Mouse (Mus musculus): Measurements from ENCODE around the gene Slc39a11.

The Slc39a11 gene

GRCm38 (mm10) chr11:113271857-113272256 lies 378.0 kb downstream of the Slc39a11 start:
- DNase-seq = peak; percentile 44

GRCm38 (mm10) chr11:113268831-113269319 lies 381.0 kb downstream of the Slc39a11 start:
- no peak for DNase-seq

- no peak for DNase-seq
Observed at GRCm38 (mm10) chr11:113267516-113268230, 382.2 kb downstream of the Slc39a11 start.

DNA sequence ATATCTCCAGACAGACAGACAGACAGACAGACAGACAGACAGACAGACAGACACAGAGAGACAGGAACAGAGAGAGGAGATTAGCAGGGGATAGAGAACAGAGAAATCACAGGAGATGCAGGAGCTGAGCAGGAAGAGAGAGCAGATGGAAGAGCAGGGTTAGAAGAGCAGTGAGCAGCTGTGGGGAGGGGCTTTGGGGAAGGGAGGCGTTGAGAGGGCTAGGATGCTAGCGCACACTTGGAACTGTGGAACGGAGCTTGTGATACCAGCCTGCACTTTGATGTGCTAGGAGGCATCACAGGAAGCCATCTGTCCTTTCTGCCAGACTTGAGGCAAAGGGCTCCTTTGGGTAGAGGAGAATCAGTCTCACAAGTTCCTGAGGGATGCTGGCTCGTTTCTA lies 383.2 kb downstream of the Slc39a11 start:
- no peak for DNase-seq

- no peak for DNase-seq
Observed at GRCm38 (mm10) chr11:113265567-113265966, 384.3 kb downstream of the Slc39a11 start.

- DNase-seq = no peak
Observed at GRCm38 (mm10) chr11:113263971-113264370, 385.9 kb downstream of the Slc39a11 start.

- no peak for DNase-seq
Observed at GRCm38 (mm10) chr11:113262062-113262461, 387.8 kb downstream of the Slc39a11 start.

DNA sequence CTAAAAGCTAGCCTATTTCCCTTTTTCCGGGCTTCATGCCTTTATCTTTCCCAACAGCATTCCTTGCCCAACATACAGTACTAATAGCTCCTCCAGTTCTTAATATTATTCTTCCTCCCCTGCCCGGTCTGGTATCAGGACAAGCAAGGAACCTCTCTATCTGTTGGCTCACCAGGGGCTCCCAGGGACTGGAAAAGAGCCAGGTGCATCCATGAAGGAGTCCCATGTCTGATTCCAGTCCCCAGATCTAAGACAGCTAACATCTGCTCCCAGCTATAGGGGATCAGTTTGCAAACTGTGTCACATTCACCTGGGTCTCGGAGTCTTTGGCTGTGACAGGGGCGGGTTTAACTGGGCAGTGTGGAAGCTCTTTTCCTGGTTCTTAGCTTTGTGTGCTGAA lies 388.5 kb downstream of the Slc39a11 start:
- no peak for DNase-seq

GRCm38 (mm10) chr11:113259712-113260382 lies 390.0 kb downstream of the Slc39a11 start:
- no peak for DNase-seq

DNA sequence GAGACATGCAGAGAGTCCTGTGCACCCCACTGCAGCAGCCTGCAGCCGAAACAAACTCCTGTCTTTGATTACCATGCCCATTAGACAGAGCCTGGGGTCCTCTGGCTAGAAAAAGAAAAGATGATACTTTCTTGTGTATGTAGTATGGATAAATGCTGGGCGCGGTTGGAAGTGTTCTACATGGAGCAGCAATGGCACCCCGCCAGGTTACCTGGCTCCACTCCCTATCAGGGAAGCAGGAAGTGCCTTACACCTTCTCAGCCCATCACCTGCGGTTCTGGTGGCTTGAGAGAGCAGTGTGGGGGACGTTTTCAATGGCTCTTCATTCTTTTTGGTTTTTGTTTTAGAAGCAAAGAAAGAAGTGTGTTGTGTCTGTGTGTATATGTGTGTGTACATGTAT lies 391.9 kb downstream of the Slc39a11 start:
- no peak for DNase-seq

DNA sequence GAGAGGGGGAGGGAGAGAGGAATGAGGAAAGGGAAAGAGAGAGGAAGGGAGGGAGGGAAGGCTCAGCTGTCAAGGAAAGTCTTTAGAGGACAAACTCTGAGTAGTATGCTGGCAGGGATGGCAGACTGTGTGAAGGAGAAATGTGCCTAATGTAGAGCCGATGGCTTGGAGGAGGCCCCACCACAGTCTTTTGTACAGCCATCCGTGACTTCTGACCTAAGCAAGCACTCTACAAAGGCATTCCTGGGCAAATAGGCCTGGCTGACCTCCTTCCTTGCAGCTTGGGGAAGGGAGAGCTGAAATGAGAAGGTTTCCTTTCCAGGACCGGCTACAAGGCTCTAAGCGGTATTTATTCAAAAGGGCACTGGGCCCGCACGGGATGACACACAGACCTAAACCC lies 395.2 kb downstream of the Slc39a11 start:
- DNase-seq = no peak

DNA sequence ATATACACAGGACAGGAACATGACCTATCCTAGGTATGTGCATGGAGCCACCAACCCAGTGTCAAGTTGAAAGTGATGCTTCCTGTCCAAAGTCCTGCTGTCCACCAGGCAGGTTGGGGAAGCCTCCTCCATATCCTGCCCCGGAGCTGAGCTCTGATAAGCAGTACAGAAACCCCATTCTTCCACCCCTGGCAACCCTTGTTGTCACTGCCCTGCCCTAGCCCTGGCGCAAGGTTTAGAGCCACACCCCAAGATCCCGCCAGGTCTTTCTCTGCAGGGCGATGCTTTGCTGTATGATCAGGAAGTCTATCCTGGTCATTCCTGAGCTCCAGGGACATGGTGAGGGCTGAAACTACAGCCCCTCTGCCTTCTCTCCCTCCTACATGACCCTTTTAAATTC lies 396.7 kb downstream of the Slc39a11 start:
- no peak for DNase-seq

DNA sequence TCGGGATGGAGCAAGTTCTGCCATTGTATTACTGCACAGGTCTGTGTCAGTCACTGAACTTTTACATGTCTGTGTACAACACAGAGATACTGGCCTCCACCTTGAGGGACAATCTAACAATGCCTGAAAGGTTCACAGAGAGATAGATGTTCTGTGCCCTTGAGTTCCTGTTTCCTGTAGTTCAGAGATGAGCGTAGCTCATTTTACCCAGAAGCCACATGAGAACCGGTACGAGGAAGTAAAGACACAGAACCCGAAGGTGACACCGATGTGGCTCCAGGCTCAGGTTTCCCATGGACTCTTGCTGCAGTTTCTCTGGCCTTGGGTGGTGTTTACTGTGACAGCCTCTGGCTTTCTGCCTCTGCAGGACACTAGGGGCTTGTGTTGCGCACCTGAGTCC lies 398.7 kb downstream of the Slc39a11 start:
- no peak for DNase-seq

- DNase-seq = no peak
Observed at GRCm38 (mm10) chr11:113246475-113246874, 403.4 kb downstream of the Slc39a11 start.

DNA sequence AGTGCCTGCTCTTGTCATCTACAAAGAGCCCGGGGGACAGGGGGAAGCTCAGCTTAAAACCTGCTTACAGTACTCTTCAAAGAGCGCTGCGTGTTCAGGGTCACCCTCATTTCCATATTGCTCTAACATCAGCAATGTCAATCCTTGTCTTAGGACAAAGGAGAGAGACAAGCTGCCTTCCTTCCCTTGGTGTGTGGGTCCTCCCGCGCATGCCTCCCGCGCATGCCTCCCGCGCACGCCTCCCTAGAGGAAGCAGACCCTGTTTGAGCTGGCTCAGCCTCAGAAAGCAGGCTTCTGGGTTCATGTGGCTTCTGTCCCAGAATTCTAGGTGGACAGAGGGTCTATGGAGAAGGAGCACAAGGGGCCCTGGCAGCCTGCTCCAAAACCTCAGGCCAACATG lies 404.2 kb downstream of the Slc39a11 start:
- DNase-seq = no peak

- no peak for DNase-seq
Observed at GRCm38 (mm10) chr11:113234432-113234831, 415.4 kb downstream of the Slc39a11 start.

DNA sequence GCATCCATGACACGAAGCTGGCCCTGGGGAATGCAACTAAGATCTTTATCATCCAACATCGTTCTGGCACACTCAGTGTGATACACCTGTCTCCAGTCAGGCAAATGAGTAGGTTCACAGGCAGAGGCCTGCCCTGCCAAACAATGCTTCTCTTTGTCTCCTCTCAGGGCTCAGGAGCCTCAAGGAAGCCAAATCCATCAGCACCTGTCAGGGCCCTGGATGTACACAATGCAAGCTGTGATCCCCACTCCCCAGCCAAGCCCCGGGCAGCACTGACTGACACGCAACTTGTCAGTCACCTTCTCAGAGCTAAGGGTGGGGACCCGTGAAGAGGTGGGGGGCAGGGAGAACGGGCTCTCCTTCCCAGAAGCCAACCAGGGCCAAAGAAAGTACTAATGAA lies 417.8 kb downstream of the Slc39a11 start:
- DNase-seq = no peak

GRCm38 (mm10) chr11:113230410-113231132 lies 419.3 kb downstream of the Slc39a11 start:
- DNase-seq = no peak

- no peak for DNase-seq
Observed at GRCm38 (mm10) chr11:113225748-113226147, 424.1 kb downstream of the Slc39a11 start.

DNA sequence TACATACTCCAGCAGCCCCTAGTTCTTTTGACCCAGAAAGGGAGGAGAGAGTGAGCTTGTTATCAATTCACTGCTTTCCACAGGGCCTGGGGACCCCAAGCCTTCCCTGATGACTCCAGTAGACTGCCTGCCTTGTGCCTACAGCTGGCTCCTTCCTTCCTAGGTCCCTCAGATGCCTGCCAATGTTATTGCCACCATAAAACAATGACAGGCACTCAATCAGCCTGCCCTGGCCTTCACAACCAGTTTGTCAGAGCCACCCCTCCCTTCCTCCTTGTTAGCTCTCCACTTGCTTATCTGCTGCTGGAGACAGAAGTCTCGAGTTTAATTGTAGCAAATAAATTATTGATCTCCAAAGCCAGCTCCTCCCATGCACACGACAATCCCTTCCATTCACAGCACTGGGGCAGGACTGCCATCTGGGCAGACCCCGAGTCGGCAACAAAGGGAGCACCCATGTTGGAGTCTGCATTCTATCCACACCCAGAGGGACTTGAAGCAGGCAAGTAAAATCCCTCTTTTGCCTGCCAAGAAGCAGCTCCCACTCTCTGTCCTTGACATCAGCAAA lies 426.0 kb downstream of the Slc39a11 start:
- no peak for DNase-seq

DNA sequence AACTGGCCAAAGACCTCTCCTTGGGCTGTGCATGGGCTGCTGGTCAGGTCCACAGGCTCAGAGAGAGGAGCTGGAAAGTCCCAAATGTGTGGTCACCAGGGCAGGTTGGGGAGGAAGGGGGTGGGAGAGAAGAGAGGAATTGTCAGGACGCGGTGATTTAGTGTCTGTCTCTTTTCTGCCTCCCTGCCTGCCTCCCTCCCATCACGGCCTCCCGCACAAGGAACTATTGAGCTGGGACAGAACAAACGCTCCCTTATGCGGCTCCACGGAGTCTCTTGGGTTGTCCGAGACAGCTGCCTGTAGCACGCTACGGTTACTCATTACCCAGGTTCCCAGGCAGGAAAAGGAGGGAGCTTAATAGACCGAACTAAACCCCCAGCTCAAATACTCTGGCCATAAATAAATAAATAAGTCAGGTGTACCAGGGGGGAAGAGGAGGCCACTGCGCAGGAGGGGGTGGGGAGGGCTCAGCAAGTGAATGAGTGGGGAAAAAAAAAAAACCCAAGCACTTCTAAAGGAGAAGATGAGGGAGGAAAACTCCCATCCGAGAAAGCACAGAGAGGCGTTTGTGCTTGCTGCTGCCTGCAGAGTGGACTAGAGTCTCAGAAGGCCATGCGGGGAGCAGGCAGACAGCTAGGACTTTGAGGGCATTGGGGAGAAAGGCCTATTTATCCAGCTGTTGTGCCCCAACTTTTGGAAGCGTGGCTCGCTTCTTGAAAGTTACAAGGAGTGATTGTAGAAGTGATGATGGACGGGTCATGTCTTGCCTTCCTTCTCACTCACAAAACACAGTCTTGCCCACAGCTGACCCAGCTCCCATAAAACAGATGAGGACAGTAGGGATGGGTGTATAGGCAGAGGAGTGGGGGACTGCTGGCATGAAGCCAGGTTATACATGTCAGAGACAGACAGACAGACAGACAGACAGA lies 428.3 kb downstream of the Slc39a11 start:
- no peak for DNase-seq

DNA sequence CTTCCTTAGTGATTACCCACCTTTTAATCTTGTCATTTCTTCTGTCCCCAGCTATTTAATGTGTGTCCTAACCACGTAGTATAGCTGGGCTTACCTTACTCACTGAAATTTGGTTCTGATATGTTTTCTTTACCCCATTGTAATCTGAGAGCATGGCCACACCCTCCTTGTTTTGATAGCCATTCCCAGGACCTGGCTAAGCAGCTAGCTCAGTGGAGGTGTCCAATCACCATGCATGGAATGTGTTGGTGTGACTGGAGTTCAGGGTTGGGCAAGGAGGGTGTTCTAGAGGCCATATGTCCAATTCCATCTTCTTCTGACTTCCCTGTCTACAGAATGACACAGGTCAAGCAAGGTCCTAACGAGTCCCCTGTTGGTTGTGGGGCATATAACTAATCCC lies 429.2 kb downstream of the Slc39a11 start:
- no peak for DNase-seq

Data from lung, postnatal 10 days (tissue).